Comparison of ENCODE assay signal across 8 mouse cellular contexts in genomic region chr3:108085281-108085720, GRCm38 (mm10). TPM values are rescaled to one million over a fixed set of nuclear protein-coding genes. Genes with fewer than 3 reads are reported as not detected.
DNase-seq lines count a peak whose midpoint lies in the region; ATAC-seq and TF ChIP-seq lines count a peak whose summit lies in the region.

No protein-coding gene starts in this region.

- peak overlapping the region; percentile 78 for H3K9ac ChIP-seq in hindbrain, embryonic 12.5 days
- peak overlapping the region; percentile 48 for H3K9ac ChIP-seq in lung, postnatal 0 days (replicated peaks; ENCODE audit: low read depth)

- no peaks in the 10 kb centered on the region for H3K9me3 ChIP-seq in hindbrain, embryonic 12.5 days (replicated peaks)
- H3K9me3 ChIP-seq in lung, postnatal 0 days (ENCODE audit: low read length), result no peaks in the 10 kb centered on the region

- no peaks in the 10 kb centered on the region for H3K27me3 ChIP-seq in Patski
- H3K27me3 ChIP-seq in hindbrain, embryonic 12.5 days, result no peaks in the 10 kb centered on the region
- no peaks in the 10 kb centered on the region for H3K27me3 ChIP-seq in lung, postnatal 0 days (replicated peaks; ENCODE audit: insufficient read depth, low read length)

- CTCF ChIA-PET in Patski (lab: Charles Lee), result interaction anchor here (1.2 to 5.8 kb wide), 5 partner anchors 11 to 186 kb away, joined by 3 to 41 read pairs (median 4); partner anchors contain the start of gene Gnai3

- no peak for DNase-seq in Patski (ENCODE audit: low read depth, low spot score)
- peak; percentile 95 to 98 for DNase-seq in cerebellum, postnatal 10 days
- DNase-seq in frontal cortex, postnatal 10 days (ENCODE audit: low spot score in 2 of 2), result peak; percentile 88 to 92
- DNase-seq in layer of hippocampus, postnatal 10 days (ENCODE audit: low spot score in 2 of 2), result peak; percentile 89 to 94
- peak; percentile 94 for DNase-seq in lung, postnatal 0 days (ENCODE audit: low spot score)
- peak; percentile 85 for DNase-seq in ovary, postnatal 10 days (ENCODE audit: low spot score)
- peak; percentile 75 to 86 for DNase-seq in thymus, postnatal 10 days (ENCODE audit: low spot score in 2 of 2)

- H3K27ac ChIP-seq in hindbrain, embryonic 12.5 days, result peak overlapping the region; percentile 90
- H3K27ac ChIP-seq in lung, postnatal 0 days (ENCODE audit: low read length), result peak overlapping the region; percentile 57

- TF ChIP-seq EP300 in lung, postnatal 0 days (IDR thresholded peaks at IDR 0.05), result no peak

- POLR2A ChIA-PET in Patski (lab: Charles Lee), result interaction anchor here (1.1 to 3.5 kb wide), 5 partner anchors 9 to 60 kb away, joined by 3 to 21 read pairs (median 4); partner anchors contain the start of gene Gnai3

- WGBS in hindbrain, embryonic 12.5 days, result 0% methylated on average over 14 of the region's 14 CpGs
- 1% methylated on average over 13 of the region's 14 CpGs for WGBS in lung, postnatal 0 days

- ATAC-seq in Patski, result peak; percentile 72
- peak; percentile 85 for ATAC-seq in hindbrain, embryonic 12.5 days (ENCODE audit: low FRiP score)
- peak; percentile 89 for ATAC-seq in lung, postnatal 0 days

- H3K4me2 ChIP-seq in hindbrain, embryonic 12.5 days (replicated peaks), result peak overlapping the region; percentile 100
- H3K4me2 ChIP-seq in lung, postnatal 0 days (replicated peaks; ENCODE audit: low read depth, low read length), result peak overlapping the region; percentile 100

- no peak for TF ChIP-seq CTCF in Patski (IDR thresholded peaks at IDR 0.05)
- TF ChIP-seq CTCF in lung, postnatal 0 days (IDR thresholded peaks at IDR 0.05), result peak; percentile 49

- in situ Hi-C loops in Patski (cut with MboI; ENCODE audit: low pct_unique_long_range_greater_than_20kb), result no loop called here

- peaks cover 5% of the 10 kb centered on the region; the same call in 1 of the 2 replicates for H3K36me3 ChIP-seq in hindbrain, embryonic 12.5 days
- no peaks in the 10 kb centered on the region for H3K36me3 ChIP-seq in lung, postnatal 0 days (ENCODE audit: insufficient read depth, low read length)

- H3K4me1 ChIP-seq in hindbrain, embryonic 12.5 days, result peaks cover 57% of the 10 kb centered on the region
- peaks cover 14% of the 10 kb centered on the region; the same call in 1 of the 2 replicates for H3K4me1 ChIP-seq in lung, postnatal 0 days (ENCODE audit: insufficient read depth, low read depth, low read length)

- peak overlapping the region; percentile 63 for H3K4me3 ChIP-seq in hindbrain, embryonic 12.5 days
- peak overlapping the region; percentile 60 for H3K4me3 ChIP-seq in lung, postnatal 0 days (ENCODE audit: low read depth, low read length)

RNA-seq across cellular contexts. Expression of gene Ampd2, which starts 1.1 kb away (rescaled TPM):
- 78.2 TPM for polyA plus RNA-seq in Patski (2021)
- 46.5 and 50.2 TPM in 2 replicates for polyA plus RNA-seq in hindbrain, embryonic 12.5 days (2016; fragmentation: Nextera tagmentation; extraction: Ambion mirVana)
- total RNA-seq in layer of hippocampus, postnatal 10 days (2021), result 10 to 100 TPM; 48.4 to 58.8 TPM
- polyA plus RNA-seq in lung, postnatal 0 days (2015; fragmentation: Nextera tagmentation; extraction: Ambion mirVana), result 11.6 and 12.6 TPM in 2 replicates

RNA-seq across cellular contexts. Expression of gene Gnat2, which starts 7.3 kb away (rescaled TPM):
- 2.7 TPM for polyA plus RNA-seq in Patski (2021)
- polyA plus RNA-seq in hindbrain, embryonic 12.5 days (2016; fragmentation: Nextera tagmentation; extraction: Ambion mirVana), result 0.33 and 0.37 TPM in 2 replicates
- not detected for total RNA-seq in layer of hippocampus, postnatal 10 days (2021)
- 0.33 and 0.45 TPM in 2 replicates for polyA plus RNA-seq in lung, postnatal 0 days (2015; fragmentation: Nextera tagmentation; extraction: Ambion mirVana)

RNA-seq across cellular contexts. Expression of gene Gstm4, which starts 40.6 kb away (rescaled TPM):
- 17.1 TPM for polyA plus RNA-seq in Patski (2021)
- polyA plus RNA-seq in hindbrain, embryonic 12.5 days (2016; fragmentation: Nextera tagmentation; extraction: Ambion mirVana), result 12.1 and 12.5 TPM in 2 replicates
- 10 to 100 TPM; 13.4 TPM for total RNA-seq in layer of hippocampus, postnatal 10 days (2021)
- 11.2 and 13.4 TPM in 2 replicates for polyA plus RNA-seq in lung, postnatal 0 days (2015; fragmentation: Nextera tagmentation; extraction: Ambion mirVana)
